Mouse (Mus musculus) cerebellum, adult 2 months (tissue): ENCODE data around the gene 4930447C04Rik.

ENCODE experiments used
- CTCF ChIP-seq: fragments of 200-500 bp; IDR thresholded peaks from 2 replicates; pipeline ENCODE4 v1.5.1; 2011; ENCODE audit warnings: low read depth, mild to moderate bottlenecking, control low read depth, low read length, moderate library complexity, borderline replicate concordance; ENCODE audit not compliant: insufficient read depth
- POLR2A ChIP-seq: fragments of 200-500 bp; IDR thresholded peaks from 2 replicates; pipeline ENCODE4 v1.6.1; 2011; ENCODE audit warnings: low read length, control low read depth, borderline replicate concordance; ENCODE audit not compliant: insufficient read depth

GRCm38 (mm10) chr12:72938600-72939490, 1.7 kb downstream of the 4930447C04Rik start:
- TF ChIP-seq POLR2A (no peak), CTCF (no peak)
